Mouse (Mus musculus) left cerebral cortex, postnatal 10 days (tissue): Measurements from ENCODE around the gene Kcp. TPM values are rescaled to one million over a fixed set of nuclear protein-coding genes. Genes with fewer than 3 reads are reported as not detected.

Experiments used
- DNase-seq, 2 experiments: peaks; one replicate each; pipeline ENCODE4 v3.0.0; 2021 to 2022; ENCODE audit warnings: low spot score in 2 of 2, mixed read lengths in 1 of 2; ENCODE audit errors: extremely low spot score in 1 of 2
- intact Hi-C: fragments of 180-260 bp; cut with DNase I; formaldehyde crosslinking; loops from one replicate; pipeline ENCODE4 v1.15.1; 2025
- total RNA-seq, 2 experiments: library from RNA; stranded (reverse); gene quantifications; 2 replicates each; pipeline ENCODE4 v1.2.3; 2021

The Kcp gene
- total RNA-seq, 2 experiments from 2014 or later: 6.7 to 8.9 TPM

DNA sequence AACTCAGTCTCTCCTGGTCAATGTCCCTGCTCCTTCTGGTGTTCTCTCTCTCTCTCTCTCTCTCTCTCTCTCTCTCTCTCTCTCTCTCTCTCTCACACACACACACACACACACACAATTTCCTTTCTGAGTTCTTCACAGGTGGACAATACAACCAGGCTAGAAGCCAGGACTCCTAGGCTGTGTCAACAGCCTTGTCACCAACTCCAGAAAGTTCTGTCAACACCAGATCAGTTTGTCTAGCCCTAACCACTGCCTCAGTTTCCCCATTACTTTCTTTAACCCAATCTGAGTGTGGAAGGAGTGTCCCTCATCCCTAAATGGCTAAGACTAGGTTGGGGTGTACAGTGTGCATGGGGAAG lies 75.1 kb downstream of the Kcp start:
- no peak for DNase-seq
- intact Hi-C loops: no loop called here

DNA sequence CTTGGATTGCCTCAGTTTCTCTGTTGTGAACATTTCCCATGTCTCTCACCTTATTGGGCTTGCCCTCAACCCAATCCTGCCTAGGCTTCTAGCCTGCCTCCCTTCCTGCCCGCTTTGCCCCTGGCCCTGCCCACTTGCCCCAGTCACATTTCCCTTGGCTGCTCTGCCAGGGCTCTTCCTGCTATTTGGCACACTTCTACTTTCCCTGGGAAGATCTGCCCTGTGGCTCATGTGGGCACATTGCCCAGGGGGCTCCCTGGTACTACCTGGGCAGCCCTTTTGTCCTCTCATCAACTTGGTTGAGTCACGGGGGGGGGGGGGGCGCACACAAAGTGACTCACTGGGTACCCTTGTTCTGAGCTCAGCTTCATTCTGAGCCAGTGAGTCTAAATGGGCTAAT lies 75.6 kb downstream of the Kcp start:
- intact Hi-C loops: no loop called here
- peak in 1 of 2 experiments; percentile 38 for DNase-seq

DNA sequence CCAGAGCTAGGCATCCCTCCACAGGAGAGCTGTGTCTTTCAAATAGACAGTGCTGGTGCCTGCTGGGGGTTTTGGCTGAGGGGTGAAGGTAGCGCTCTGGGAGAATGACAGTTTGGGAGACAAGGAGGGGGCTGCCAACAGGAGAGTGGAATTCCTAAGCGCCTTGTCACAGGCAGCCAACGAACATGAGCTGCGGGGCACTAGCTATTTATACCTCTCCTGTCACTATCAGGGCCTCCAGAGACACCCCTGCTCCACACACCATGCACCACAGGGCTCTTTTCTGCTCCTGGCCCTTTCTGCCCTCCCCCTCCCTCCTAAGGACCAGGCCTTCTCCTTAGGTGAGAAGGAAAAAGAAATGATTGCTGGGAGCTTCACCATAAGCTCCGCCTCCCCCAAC lies 76.3 kb downstream of the Kcp start:
- DNase-seq: peak in 1 of 2 experiments; percentile 20
- intact Hi-C loops: no loop called here

DNA sequence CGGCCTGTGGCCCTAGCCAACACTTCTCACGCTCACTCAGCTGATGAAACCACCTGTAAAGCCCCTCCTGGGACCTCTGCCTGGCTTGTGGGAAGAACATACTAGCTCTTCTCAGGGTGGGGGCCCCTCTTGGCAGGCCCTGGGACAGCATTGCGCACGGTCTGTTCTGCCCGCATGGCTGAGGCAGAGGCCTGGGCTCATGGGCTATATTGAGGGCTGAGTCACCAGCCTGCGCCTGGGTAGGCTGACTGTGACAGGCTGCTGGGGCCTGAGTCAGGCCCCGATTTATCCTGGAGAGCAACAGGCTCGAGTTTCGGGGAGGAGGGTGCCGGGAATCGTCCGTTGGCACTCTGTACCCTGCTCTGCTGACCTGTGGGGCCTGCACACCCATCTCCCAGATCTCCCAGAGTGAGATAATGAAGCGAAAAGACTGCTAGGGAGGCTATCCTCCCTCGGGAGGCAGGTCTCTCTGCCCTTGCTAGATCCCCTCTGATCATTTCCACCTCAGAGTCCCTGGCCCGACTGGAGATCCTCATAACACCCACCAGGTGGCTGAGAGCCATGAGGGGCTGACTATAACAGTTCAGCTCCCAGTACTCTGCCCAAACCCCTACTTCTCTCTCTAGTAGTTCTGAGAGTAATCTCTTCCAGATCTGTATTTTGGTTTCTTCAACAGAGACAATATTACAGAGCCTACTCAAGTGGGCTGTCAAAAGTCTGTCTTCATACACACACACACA lies 76.9 kb downstream of the Kcp start:
- peak in 1 of 2 experiments; percentile 33 for DNase-seq
- intact Hi-C loops: no loop called here

DNA sequence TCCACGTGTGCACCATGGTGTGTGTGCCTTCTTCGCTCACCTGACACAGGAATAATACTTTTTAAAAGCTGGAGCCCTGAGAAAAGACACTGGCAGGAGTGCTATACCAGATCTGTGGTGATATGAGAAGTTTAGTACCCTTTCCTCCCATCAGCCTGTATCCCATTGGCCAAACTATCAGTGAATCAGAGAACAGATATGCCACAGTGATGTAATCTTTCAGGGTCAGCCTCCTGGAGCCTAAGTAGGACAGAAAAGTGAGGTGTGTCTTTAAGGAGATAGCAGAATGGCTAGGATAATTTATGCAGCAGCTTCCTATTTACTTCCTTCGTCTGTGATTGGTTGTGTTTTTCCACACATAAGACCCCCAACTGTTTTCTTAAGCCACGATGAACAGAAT lies 79.6 kb downstream of the Kcp start:
- no peak for DNase-seq

DNA sequence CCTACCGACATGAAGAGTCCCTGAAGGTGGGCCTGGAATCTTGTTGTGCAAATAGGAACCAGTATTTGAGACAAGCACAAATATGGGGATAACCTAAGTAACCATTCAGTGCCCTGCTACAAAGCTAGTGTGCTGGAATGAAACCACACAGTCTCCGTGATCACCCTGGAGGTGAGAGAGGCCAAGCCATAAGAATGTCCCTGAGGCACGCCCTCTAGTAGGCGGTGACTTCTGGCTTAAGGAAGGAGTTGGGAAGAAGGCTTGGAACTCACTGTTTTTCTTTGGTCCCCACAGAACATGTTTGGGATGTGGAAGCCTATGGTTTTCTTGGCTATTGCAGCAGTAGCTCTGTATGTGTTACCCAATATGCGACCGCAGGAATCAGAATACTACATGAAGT lies 81.4 kb downstream of the Kcp start:
- DNase-seq: no peak
- intact Hi-C loops: no loop called here

More for the DNA sequence above, 79.6 kb downstream of the Kcp start:
- intact Hi-C loops: no loop called here

DNA sequence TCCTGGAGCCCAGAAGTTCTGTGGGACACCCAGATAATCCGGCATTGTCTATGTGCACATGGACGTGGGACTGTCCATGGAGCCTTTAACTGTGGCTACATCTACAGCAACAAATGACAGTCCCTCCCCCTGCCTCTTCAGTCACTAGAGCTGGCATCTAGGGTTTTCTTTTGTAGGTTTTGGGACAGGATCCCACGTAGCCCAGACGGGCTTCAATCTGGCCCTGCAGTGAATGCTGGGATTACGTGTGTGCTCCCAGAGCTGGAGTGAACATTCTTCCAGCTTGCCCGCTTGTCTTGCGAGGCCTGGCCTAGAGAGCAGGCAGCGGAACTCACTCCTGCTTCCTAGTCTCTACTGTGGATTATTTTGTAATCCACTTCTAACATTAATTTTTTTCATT lies 82.6 kb downstream of the Kcp start:
- intact Hi-C loops: no loop called here
- no peak for DNase-seq

Other genes starting within 250 kb of the Kcp start
- gene Hilpda, start 235.5 kb downstream of the Kcp start, total RNA-seq: 1 to 10 TPM; 6.1 to 6.2 TPM
- gene Fam71f2, start 228.4 kb downstream of the Kcp start, total RNA-seq: under 1 TPM in 1 of 2 experiments, not detected in 1; 0.43 TPM
- not detected for gene Fam71f1, start 188.8 kb downstream of the Kcp start, total RNA-seq
- 100 to 1,000 TPM; 100 to 101 TPM for gene Calu, start 159.9 kb downstream of the Kcp start, total RNA-seq
- gene Opn1sw, start 119.5 kb downstream of the Kcp start, total RNA-seq: under 1 TPM; 0.39 to 0.99 TPM
- gene Ccdc136, start 111.6 kb downstream of the Kcp start, total RNA-seq: 100 to 1,000 TPM in 1 of 2 experiments, 10 to 100 TPM in 1; 95.7 to 101 TPM
- gene Flnc, start 74.7 kb downstream of the Kcp start, total RNA-seq: 1 to 10 TPM; 1.8 to 2.0 TPM
- gene Atp6v1f, start 40.2 kb downstream of the Kcp start, total RNA-seq: 100 to 1,000 TPM; 246 to 249 TPM
- gene Atp6v1fnb, start 36.5 kb downstream of the Kcp start, total RNA-seq: 1 to 10 TPM in 1 of 2 experiments, under 1 TPM in 1; 0.54 to 1.1 TPM
- 1 to 10 TPM; 3.1 to 3.5 TPM for gene Irf5, start 18.7 kb upstream of the Kcp start, total RNA-seq
- gene Tnpo3, start 101.9 kb upstream of the Kcp start, total RNA-seq: 10 to 100 TPM; 73.8 to 77.3 TPM
- gene Tspan33, start 186.3 kb upstream of the Kcp start, total RNA-seq: 10 to 100 TPM; 18.8 to 20.4 TPM
- 10 to 100 TPM; 10.6 to 11.3 TPM for gene Smo, start 227.6 kb upstream of the Kcp start, total RNA-seq